Mouse (Mus musculus) myocyte (in vitro differentiated cells): ENCODE measurements around the gene Sox18.

Experiments used
- E2F4 ChIP-seq: IDR thresholded peaks from one replicate; pipeline ENCODE4 v1.6.1; 2011; ENCODE audit warnings: mild to moderate bottlenecking, control low read depth, moderate library complexity; ENCODE audit not compliant: insufficient read depth
- MYOD1 ChIP-seq, 3 experiments: IDR thresholded peaks; one replicate each; pipeline ENCODE4 v1.6.1; 2011; ENCODE audit warnings: control low read depth in 2 of 3, low read depth in 2 of 3, mild to moderate bottlenecking in 2 of 3, moderate library complexity in 1 of 3; ENCODE audit not compliant: insufficient read length in 2 of 3, control insufficient read depth in 1 of 3
- POLR2A ChIP-seq: IDR thresholded peaks from one replicate; pipeline ENCODE4 v1.6.1; 2011; ENCODE audit warnings: low read depth, mild to moderate bottlenecking, control low read depth, moderate library complexity; ENCODE audit not compliant: insufficient read length
- POLR2AphosphoS2 ChIP-seq: IDR thresholded peaks from one replicate; pipeline ENCODE4 v1.6.1; 2011; ENCODE audit warnings: low read depth, control low read depth; ENCODE audit not compliant: insufficient read length

- TF ChIP-seq E2F4 = no peak
- TF ChIP-seq POLR2A = no peak
- TF ChIP-seq MYOD1 (IDR thresholded peaks at IDR 0.05; ENCODE audit: control insufficient read depth in 1 of 3, insufficient read length in 2 of 3, low read depth in 2 of 3) = no peak
- TF ChIP-seq POLR2AphosphoS2 = no peak
Observed at GRCm38 (mm10) chr2:181678780-181679179, 7.3 kb upstream of the Sox18 start.
